Mouse (Mus musculus) liver, postnatal 0 days (tissue): ENCODE results near the gene Eif6. TPM values are rescaled to one million over a fixed set of nuclear protein-coding genes. Genes with fewer than 3 reads are reported as not detected.
A peak's percentile ranks its signal among the peaks of the same experiment; 100 is the strongest.

Experiments
- ATAC-seq: fragments of 200-750 bp; cut with Nextera tagmentation; 2 replicates; pipeline ENCODE4 v1.8.0; 2017; ENCODE audit warnings: mild to moderate bottlenecking, moderate library complexity
- DNase-seq: peaks from one replicate; pipeline ENCODE4 v3.0.0-alpha.2; 2016
- H3K27ac ChIP-seq: fragments of 300-500 bp; sonication (generic); 2 replicates; pipeline ENCODE4 v1.5.1; 2014; ENCODE audit warnings: antibody characterized with exemption, moderate library complexity, mild to moderate bottlenecking, low read depth
- H3K27me3 ChIP-seq: fragments of 300-500 bp; sonication (generic); 2 replicates; pipeline ENCODE4 v1.6.1; 2014; ENCODE audit warnings: low read length, control low read depth, mixed read lengths; ENCODE audit not compliant: insufficient read depth
- H3K36me3 ChIP-seq: fragments of 300-500 bp; sonication (generic); replicated peaks from 2 replicates; pipeline ENCODE4 v1.6.1; 2014; ENCODE audit warnings: mild to moderate bottlenecking, control low read depth, low read length, moderate library complexity, mixed read lengths; ENCODE audit not compliant: insufficient read depth
- H3K4me1 ChIP-seq: fragments of 300-500 bp; sonication (generic); 2 replicates; pipeline ENCODE4 v1.6.1; 2014; ENCODE audit warnings: antibody characterized with exemption, mild to moderate bottlenecking, control low read depth; ENCODE audit not compliant: insufficient read depth
- H3K4me2 ChIP-seq: fragments of 300-500 bp; sonication (generic); 2 replicates; pipeline ENCODE4 v1.6.1; 2014; ENCODE audit warnings: low read depth, mild to moderate bottlenecking, low read length, moderate library complexity, mixed read lengths
- H3K4me3 ChIP-seq: fragments of 300-500 bp; sonication (generic); 2 replicates; pipeline ENCODE4 v1.5.1; 2014; ENCODE audit warnings: low read depth, low read length
- H3K9ac ChIP-seq: fragments of 300-500 bp; sonication (generic); replicated peaks from 2 replicates; pipeline ENCODE4 v1.6.1; 2014; ENCODE audit warnings: mild to moderate bottlenecking, moderate library complexity
- H3K9me3 ChIP-seq: fragments of 300-500 bp; sonication (generic); 2 replicates; pipeline ENCODE4 v1.6.1; 2016; ENCODE audit warnings: mild to moderate bottlenecking, control low read depth, low read length, mixed read lengths
- CTCF ChIP-seq: sonication (generic); IDR thresholded peaks from 2 replicates; pipeline ENCODE4 v1.5.1; 2016; ENCODE audit warnings: antibody characterized with exemption, low read depth
- EP300 ChIP-seq: IDR thresholded peaks from 2 replicates; pipeline ENCODE4 v1.6.1; 2016; ENCODE audit warnings: antibody characterized with exemption, low read depth, mild to moderate bottlenecking
- WGBS: fragments of 180-500 bp; shearing (Covaris S2); extraction: QIAGEN DNeasy Blood & Tissue Kit; methylation state at CpG from one replicate; pipeline ENCODE4 v1.1.7; 2014; ENCODE audit not compliant: insufficient replicate concordance; 5-methylcytosine and 5-hydroxymethylcytosine counted together
- polyA plus RNA-seq: library from polyadenylated mRNA; unstranded; fragments of >200 nt; fragmentation: Nextera tagmentation; extraction: Ambion mirVana; gene quantifications from 2 replicates; pipeline ENCODE4 v1.2.1, GENCODE M21; 2015

Gene Eif6
- polyA plus RNA-seq, 1 experiment from 2014 or later, result 130 TPM

DNA sequence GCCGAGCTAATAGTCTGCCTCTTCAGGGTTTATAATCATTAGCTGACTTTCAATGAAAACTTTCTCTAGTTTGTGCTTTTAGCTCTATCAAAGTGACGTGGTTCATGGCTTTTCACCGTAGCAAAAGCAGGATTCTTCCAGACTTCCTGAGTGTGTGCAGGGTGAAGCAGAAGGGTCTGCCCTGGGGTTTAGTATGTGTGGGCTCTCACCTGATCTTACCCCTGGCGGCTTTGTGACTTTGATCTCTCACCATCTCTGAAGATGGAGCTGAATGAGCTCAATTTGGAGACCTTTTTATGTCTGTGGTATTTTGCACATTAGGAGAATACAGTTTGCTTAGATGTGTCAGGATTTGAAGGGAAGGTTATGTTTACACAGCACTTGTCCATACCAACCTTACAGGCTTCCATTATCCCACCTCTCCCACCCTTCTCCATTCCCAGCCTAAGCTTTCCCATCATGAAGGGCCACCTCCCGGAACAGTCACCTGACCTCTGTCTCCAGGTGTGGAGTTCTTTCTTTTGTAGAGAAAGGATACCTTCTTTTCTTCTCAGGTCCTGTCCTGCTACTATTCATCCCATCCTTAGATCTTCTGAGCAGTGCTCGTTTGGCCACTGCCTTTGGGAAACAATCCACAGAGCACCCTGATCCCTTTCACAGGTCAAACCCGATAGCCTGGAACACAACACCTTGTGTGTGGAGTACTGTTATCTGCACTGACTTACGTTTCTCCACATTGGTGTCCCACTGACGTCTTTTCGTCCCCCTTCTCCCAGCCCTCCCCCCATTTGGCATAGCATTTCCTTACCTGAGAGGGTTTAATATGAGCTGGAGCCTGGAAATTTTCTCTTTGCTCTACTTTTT lies 49.7 kb downstream of the Eif6 start:
- H3K9ac ChIP-seq, result no peak overlapping the region
- 61% methylated on average over 10 of the region's 10 CpGs for WGBS
- no peak for DNase-seq
- no peak overlapping the region for H3K4me3 ChIP-seq
- no peaks in the 10 kb centered on the region for H3K36me3 ChIP-seq
- peaks cover 50% of the 10 kb centered on the region for H3K27me3 ChIP-seq
- H3K9me3 ChIP-seq, result no peaks in the 10 kb centered on the region
- ATAC-seq, result no peak
- TF ChIP-seq CTCF (no peak), EP300 (no peak)
- H3K27ac ChIP-seq, result no peak overlapping the region
- no peak overlapping the region for H3K4me2 ChIP-seq
- no peaks in the 10 kb centered on the region for H3K4me1 ChIP-seq

DNA sequence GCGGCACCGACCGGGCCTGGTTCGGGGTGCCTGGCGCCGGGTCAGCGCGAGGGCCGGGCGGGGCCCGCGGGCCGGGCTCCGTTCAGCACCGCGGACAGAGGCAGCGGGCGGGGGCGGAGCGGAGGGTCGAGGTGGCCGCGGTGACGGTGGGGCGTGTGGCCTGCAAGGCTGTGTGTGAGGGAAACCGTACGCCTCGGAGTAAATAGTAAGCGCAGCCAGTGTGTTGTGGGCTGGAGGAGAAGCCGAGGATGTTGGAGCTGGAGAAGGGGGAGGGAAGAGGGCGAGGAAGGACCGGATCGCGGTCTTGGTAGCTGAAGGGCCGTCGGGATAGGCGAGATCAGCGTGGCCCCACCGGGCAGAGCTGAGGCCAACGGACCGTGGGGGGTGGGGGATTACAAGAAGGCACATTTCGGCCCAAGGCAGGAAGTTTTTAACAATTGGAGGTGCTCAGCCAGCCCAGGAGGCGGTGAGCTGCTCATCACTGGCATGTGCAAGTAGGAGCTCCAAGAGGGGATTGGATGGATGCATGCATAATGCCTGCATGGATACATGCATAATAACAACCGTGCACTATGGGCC lies 51.0 kb downstream of the Eif6 start:
- Histone ChIP-seq H3K36me3 (no peaks in the 10 kb centered on the region), H3K9ac (no peak overlapping the region), H3K27me3 (peaks cover 52% of the 10 kb centered on the region), H3K27ac (no peak overlapping the region), H3K4me3 (peak overlapping the region; percentile 36), H3K4me2 (peak overlapping the region; percentile 75), H3K9me3 (no peaks in the 10 kb centered on the region), H3K4me1 (no peaks in the 10 kb centered on the region)
- no peak for TF ChIP-seq EP300
- DNase-seq, result peak; percentile 66
- peak; percentile 68 for ATAC-seq
- 3% methylated on average over 37 of the region's 44 CpGs for WGBS

DNA sequence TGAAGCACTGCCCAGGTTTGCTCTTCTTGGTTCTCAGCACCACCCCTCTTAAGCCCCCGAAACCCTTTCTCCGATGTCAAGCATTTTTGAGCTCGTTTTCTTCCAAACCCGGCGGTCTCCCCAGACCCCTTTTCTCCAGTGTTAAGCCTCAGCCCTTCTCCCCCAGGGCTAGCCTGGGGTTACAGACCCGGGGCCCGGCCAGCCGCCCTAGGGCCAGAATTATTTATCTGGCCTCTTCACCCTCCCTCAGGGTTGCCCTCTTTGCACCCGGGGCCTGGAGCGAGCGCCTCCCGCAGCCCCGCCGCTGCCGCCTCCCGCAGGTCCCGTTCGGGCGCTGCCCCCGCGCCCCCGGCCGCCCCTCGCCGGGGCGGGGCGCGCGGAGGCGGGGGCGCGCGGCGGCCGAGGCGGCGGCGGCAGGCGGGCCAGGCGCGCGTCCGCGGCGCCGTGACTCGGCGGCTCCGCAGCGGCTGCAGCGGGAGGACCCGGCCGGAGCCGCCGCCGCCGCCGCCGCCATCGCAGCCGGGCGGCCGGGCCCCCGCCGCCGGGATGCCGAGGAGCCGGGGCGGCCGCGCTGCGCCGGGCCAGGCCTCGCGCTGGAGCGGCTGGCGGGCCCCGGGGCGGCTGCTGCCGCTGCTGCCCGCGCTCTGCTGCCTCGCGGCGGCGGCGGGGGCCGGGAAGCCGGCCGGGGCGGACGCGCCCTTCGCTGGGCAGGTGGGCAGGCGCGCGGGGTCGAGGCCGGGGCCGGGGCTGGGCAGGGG lies 51.6 kb downstream of the Eif6 start, which contains the start of gene Mmp24:
Mmp24 (plus strand) TSS at position 416 of the 758 bp plus-strand sequence.
- Histone ChIP-seq H3K4me2 (peak within 1 kb of the TSS; percentile 75), H3K27ac (no peak within 1 kb of the TSS), H3K4me1 (no peaks in the 10 kb centered on the region), H3K9ac (no peak within 1 kb of the TSS), H3K4me3 (peak within 1 kb of the TSS; percentile 36), H3K9me3 (no peaks in the 10 kb centered on the region), H3K27me3 (peaks cover 52% of the 10 kb centered on the region), H3K36me3 (no peaks in the 10 kb centered on the region)
- 4% methylated on average over 40 of the region's 100 CpGs for WGBS
- DNase-seq (no peak), ATAC-seq (peak; percentile 41; the same call in 1 of the 2 replicates)
- TF ChIP-seq CTCF (no peak), EP300 (no peak)

DNA sequence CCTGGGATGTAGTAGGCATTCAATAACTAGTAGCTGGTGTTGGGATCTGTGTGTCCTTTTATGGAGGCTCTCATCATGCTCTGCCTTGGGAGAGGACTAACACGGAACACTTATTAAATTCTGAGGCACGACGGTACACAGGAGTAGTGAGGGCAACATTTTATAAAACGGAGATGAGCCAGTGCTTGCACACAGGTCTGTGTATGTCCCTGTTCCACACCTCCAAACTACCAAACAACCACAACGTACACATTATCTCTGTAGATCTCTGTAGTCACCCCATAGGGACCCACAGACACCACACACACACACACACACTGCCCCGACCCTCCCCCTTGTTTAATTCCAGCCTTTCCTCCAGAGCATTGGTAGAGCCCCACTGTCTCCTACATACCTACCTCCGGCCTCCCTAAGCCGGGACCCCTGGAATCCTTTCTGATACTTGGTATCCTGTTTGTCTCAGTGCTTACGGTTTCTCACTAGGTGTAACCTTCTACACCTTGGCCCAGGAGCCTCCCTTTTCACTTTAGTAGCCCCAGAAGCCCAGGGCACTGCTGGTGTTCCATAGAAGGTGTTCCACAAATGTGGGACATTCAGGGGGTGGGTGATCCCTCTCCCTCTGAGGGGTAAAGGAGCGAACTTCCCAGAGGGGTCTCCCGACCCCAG lies 52.3 kb downstream of the Eif6 start:
- Histone ChIP-seq H3K9ac (no peak overlapping the region), H3K9me3 (no peaks in the 10 kb centered on the region), H3K27ac (no peak overlapping the region), H3K4me2 (no peak overlapping the region), H3K4me1 (no peaks in the 10 kb centered on the region), H3K27me3 (peaks cover 52% of the 10 kb centered on the region), H3K4me3 (peak overlapping the region; percentile 22; the same call in 1 of the 2 replicates), H3K36me3 (no peaks in the 10 kb centered on the region)
- TF ChIP-seq EP300, result no peak
- TF ChIP-seq CTCF, result no peak
- no peak for DNase-seq
- whole genome bisulfite sequencing, result 47% methylated on average over 11 of the region's 11 CpGs
- no peak for ATAC-seq

DNA sequence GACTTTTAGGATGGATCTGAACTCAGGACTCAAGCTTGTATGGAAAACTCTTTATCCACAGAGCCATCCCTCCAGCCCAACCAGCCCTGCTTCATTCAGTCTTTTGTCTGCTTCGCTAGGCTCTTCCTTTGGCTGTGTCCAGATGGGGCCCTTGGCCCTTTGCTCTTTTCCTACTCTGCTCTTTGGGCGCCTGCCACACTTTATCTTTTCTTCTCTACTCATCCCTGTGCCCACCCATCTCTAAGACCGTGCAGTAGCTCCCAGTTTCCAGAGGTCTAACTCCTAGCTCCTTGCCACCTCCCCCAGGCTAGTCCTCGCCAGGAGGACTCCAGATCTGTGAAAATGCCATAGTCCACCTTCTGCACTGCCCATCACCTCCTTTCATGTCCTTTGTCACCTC lies 53.1 kb downstream of the Eif6 start:
- H3K4me3 ChIP-seq, result no peak overlapping the region
- H3K36me3 ChIP-seq, result no peaks in the 10 kb centered on the region
- 55% methylated on average over 4 of the region's 4 CpGs for WGBS
- no peaks in the 10 kb centered on the region for H3K4me1 ChIP-seq
- H3K27ac ChIP-seq, result no peak overlapping the region
- H3K27me3 ChIP-seq, result peaks cover 52% of the 10 kb centered on the region
- H3K4me2 ChIP-seq, result no peak overlapping the region
- ATAC-seq (no peak), DNase-seq (no peak)
- H3K9ac ChIP-seq, result no peak overlapping the region
- no peaks in the 10 kb centered on the region for H3K9me3 ChIP-seq
- no peak for TF ChIP-seq EP300
- no peak for TF ChIP-seq CTCF

Other genes starting within 250 kb of the Eif6 start
- 48.9 and 49.3 TPM in 2 replicates for gene Gss, start 234.1 kb downstream of the Eif6 start, polyA plus RNA-seq
- 0.15 and 0.38 TPM in 2 replicates for gene Myh7b, start 215.7 kb downstream of the Eif6 start, polyA plus RNA-seq
- 41.5 and 43.2 TPM in 2 replicates for gene Trpc4ap, start 134.5 kb downstream of the Eif6 start, polyA plus RNA-seq
- gene Edem2, start 97.5 kb downstream of the Eif6 start, polyA plus RNA-seq, result 28.4 and 30.2 TPM in 2 replicates
- gene Gm17581, start 91.1 kb downstream of the Eif6 start, polyA plus RNA-seq, result not detected in 2 replicates
- 1.1 and 1.7 TPM in 2 replicates for gene Procr, start 75.8 kb downstream of the Eif6 start, polyA plus RNA-seq
- gene Mmp24, start 51.6 kb downstream of the Eif6 start, polyA plus RNA-seq, result not detected in 2 replicates
- 6.6 and 7.5 TPM in 2 replicates for gene BC029722, start 7.5 kb downstream of the Eif6 start, polyA plus RNA-seq
- 0.15 and 0.19 TPM in 2 replicates for gene Fam83c, start 7.9 kb upstream of the Eif6 start, polyA plus RNA-seq
- gene Uqcc1, start 103.4 kb upstream of the Eif6 start, polyA plus RNA-seq, result 29.3 and 31.7 TPM in 2 replicates
- gene Gm15557, start 113.8 kb upstream of the Eif6 start, polyA plus RNA-seq, result not detected in 2 replicates
- gene Gdf5, start 118.4 kb upstream of the Eif6 start, polyA plus RNA-seq, result not detected in 2 replicates
- 3.1 and 5.0 TPM in 2 replicates for gene Cep250, start 129.5 kb upstream of the Eif6 start, polyA plus RNA-seq
- 0.64 and 0.90 TPM in 2 replicates for gene 6430550D23Rik, start 181.1 kb upstream of the Eif6 start, polyA plus RNA-seq
- gene Ergic3, start 181.1 kb upstream of the Eif6 start, polyA plus RNA-seq, result 64.5 and 64.8 TPM in 2 replicates
- gene Fer1l4, start 226.0 kb upstream of the Eif6 start, polyA plus RNA-seq, result not detected in 2 replicates
- 0.54 and 0.74 TPM in 2 replicates for gene Spag4, start 238.2 kb upstream of the Eif6 start, polyA plus RNA-seq